Mouse (Mus musculus): Measurements from ENCODE around the gene Pank2.

- TF ChIP-seq CTCF (IDR thresholded peaks at IDR 0.05; ENCODE audit: low read depth) = no peak
- TF ChIP-seq EP300 (optimal IDR thresholded peaks at IDR 0.05) = no peak
Observed at GRCm38 (mm10) chr2:131323675-131324074, 61.4 kb downstream of the Pank2 start.

Data from stomach, postnatal 0 days (tissue).